Mouse (Mus musculus): Measurements from ENCODE around the gene Olfr453. TPM values are rescaled to one million over a fixed set of nuclear protein-coding genes. Genes with fewer than 3 reads are reported as not detected.

Olfr453 gene
- not detected in 2 replicates for polyA plus RNA-seq (2015; fragmentation: Nextera tagmentation; extraction: Ambion mirVana)

GRCm38 (mm10) chr6:42739071-42739470 is at the start of gene Olfr453:
Olfr453 (plus strand) TSS chr6:42739371.

GRCm38 (mm10) chr6:42709291-42710211 is 29.6 kb upstream of the Olfr453 start, which contains the start of gene Tcaf1:
Tcaf1 (minus strand) TSS chr6:42710088.

GRCm38 (mm10) chr6:42756104-42756503 is 16.9 kb downstream of the Olfr453 start, which contains the start of gene Olfr38:
Olfr38 (plus strand) TSS chr6:42756404.

GRCm38 (mm10) chr6:42784793-42785192 is 45.6 kb downstream of the Olfr453 start, which contains the start of gene Olfr452:
Olfr452 (plus strand) TSS chr6:42785093.

Other genes starting within 250 kb of the Olfr453 start
- gene Olfr455, start 191.8 kb upstream of the Olfr453 start, polyA plus RNA-seq (2015; fragmentation: Nextera tagmentation; extraction: Ambion mirVana): 0.11 TPM in 1 of 2 replicates, not detected in the other
- gene Tcaf3, start 141.7 kb upstream of the Olfr453 start, polyA plus RNA-seq (2015; fragmentation: Nextera tagmentation; extraction: Ambion mirVana): not detected in 2 replicates
- 0.98 and 1.0 TPM in 2 replicates for gene Tcaf2, start 94.1 kb upstream of the Olfr453 start, polyA plus RNA-seq (2015; fragmentation: Nextera tagmentation; extraction: Ambion mirVana)
- gene Tcaf1, start 29.3 kb upstream of the Olfr453 start, polyA plus RNA-seq (2015; fragmentation: Nextera tagmentation; extraction: Ambion mirVana): 8.9 and 10.6 TPM in 2 replicates
- gene Olfr38, start 17.0 kb downstream of the Olfr453 start, polyA plus RNA-seq (2015; fragmentation: Nextera tagmentation; extraction: Ambion mirVana): not detected in 2 replicates
- not detected in 2 replicates for gene Olfr452, start 45.7 kb downstream of the Olfr453 start, polyA plus RNA-seq (2015; fragmentation: Nextera tagmentation; extraction: Ambion mirVana)
- not detected in 2 replicates for gene Olfr450, start 72.6 kb downstream of the Olfr453 start, polyA plus RNA-seq (2015; fragmentation: Nextera tagmentation; extraction: Ambion mirVana)
- not detected in 2 replicates for gene Olfr449, start 95.0 kb downstream of the Olfr453 start, polyA plus RNA-seq (2015; fragmentation: Nextera tagmentation; extraction: Ambion mirVana)
- gene Olfr448, start 151.1 kb downstream of the Olfr453 start, polyA plus RNA-seq (2015; fragmentation: Nextera tagmentation; extraction: Ambion mirVana): not detected in 2 replicates
- not detected in 2 replicates for gene Olfr447, start 169.5 kb downstream of the Olfr453 start, polyA plus RNA-seq (2015; fragmentation: Nextera tagmentation; extraction: Ambion mirVana)
- not detected in 2 replicates for gene Olfr446, start 182.0 kb downstream of the Olfr453 start, polyA plus RNA-seq (2015; fragmentation: Nextera tagmentation; extraction: Ambion mirVana)
- gene Olfr444, start 209.7 kb downstream of the Olfr453 start, polyA plus RNA-seq (2015; fragmentation: Nextera tagmentation; extraction: Ambion mirVana): not detected in 2 replicates

Data from spleen, postnatal 0 days (tissue).